Mouse (Mus musculus): Measurements from ENCODE around the gene Bms1.

DNA sequence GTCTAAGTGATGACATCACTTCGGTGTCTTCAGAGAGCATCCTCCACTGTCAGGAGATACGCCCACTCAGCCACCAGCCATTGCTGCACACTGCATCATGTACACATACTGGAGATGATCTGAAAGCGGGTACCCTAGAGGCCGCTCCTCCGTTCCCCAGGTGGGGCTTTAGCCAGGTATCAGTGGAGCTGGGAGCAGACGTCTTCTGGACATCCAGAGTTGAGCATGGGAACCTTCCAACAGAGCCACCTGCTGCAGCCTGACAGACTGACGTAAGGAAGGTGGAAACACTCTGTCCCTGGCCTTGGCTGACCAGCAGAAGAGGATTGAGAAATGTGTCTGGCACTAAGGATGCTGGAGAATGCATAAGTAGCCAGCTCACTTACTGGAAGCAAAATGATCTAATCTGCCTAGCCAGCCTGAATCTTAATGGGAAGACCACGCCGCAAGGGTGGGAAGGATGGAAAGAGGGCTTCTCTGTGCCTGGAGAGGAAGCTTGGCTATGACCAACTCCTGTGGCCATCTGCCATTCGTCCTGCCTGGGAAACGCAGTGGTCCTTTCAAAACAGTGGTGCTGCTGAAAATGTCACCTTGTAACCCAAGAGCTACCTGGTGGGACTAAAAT is 77.3 kb downstream of the Bms1 start:
- TF ChIP-seq CTCF (IDR thresholded peaks at IDR 0.05; ENCODE audit: low read depth, low read length), result no peak
- TF ChIP-seq POLR2A (IDR thresholded peaks at IDR 0.05; ENCODE audit: insufficient read depth, low read length), result no peak
- no peak for TF ChIP-seq EP300 (IDR thresholded peaks at IDR 0.05; ENCODE audit: insufficient read depth, low read depth, low read length)

All from ES-Bruce4 (cell line).